Mouse (Mus musculus): ENCODE results near the gene Dctn3. TPM values are rescaled to one million over a fixed set of nuclear protein-coding genes. Genes with fewer than 3 reads are reported as not detected.

The Dctn3 gene
- total RNA-seq, 2 experiments from 2014 or later: 201 to 217 TPM

- DNase-seq (ENCODE audit: low spot score in 2 of 2): peak; percentile 73 to 85
- intact Hi-C loops (cut with DNase I): no loop called here
Observed at GRCm38 (mm10) chr4:41740380-41741157, 17.6 kb upstream of the Dctn3 start.

DNA sequence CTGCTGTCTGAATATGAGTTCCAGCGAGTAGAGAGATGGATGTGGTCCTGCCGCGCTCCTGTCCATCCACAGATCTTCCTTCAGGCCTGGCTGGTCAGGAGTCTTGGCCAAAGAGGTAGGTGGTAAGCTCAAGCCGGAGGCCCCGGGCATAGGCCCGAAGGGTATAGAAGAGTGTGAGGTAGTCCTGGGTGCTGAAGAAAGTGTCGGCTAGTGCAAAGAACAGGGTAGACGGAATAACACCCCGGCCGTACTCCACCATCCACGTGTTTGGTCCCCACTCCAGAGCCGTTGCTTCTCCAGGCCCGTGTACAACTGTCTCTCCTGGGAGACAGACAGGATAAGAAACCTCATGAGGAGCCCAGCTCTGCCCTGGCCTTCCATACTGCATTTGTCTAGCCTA is 16.3 kb upstream of the Dctn3 start:
- intact Hi-C loops (cut with DNase I): no loop called here
- no peak for DNase-seq (ENCODE audit: low spot score in 2 of 2)

- DNase-seq (ENCODE audit: low spot score in 2 of 2): no peak
- intact Hi-C loops (cut with DNase I): no loop called here
Observed at GRCm38 (mm10) chr4:41738256-41738603, 15.3 kb upstream of the Dctn3 start.

GRCm38 (mm10) chr4:41737602-41738255 is 14.8 kb upstream of the Dctn3 start:
- peak; percentile 83 to 89 for DNase-seq (ENCODE audit: low spot score in 2 of 2)
- intact Hi-C loops (cut with DNase I): loop anchor here (2.0 kb wide), 1 partner anchor 23 kb away; no protein-coding TSS in a partner anchor

- no peak for DNase-seq (ENCODE audit: low spot score in 2 of 2)
- intact Hi-C loops (cut with DNase I): no loop called here
Observed at GRCm38 (mm10) chr4:41731052-41731765, 8.2 kb upstream of the Dctn3 start, which contains the start of gene Arid3c. Gene Arid3c (minus strand): TSS chr4:41731142.

GRCm38 (mm10) chr4:41726826-41727621 is 4.1 kb upstream of the Dctn3 start:
- intact Hi-C loops (cut with DNase I): no loop called here
- no peak for DNase-seq (ENCODE audit: low spot score in 2 of 2)

- no peak for DNase-seq (ENCODE audit: low spot score in 2 of 2)
- intact Hi-C loops (cut with DNase I): no loop called here
Observed at GRCm38 (mm10) chr4:41716834-41717233, 6.1 kb downstream of the Dctn3 start.

GRCm38 (mm10) chr4:41715596-41715995 is 7.4 kb downstream of the Dctn3 start:
- peak; percentile 71 to 84 for DNase-seq (ENCODE audit: low spot score in 2 of 2)
- intact Hi-C loops (cut with DNase I): loop anchor here (2.0 kb wide), 1 partner anchor 21 kb away; no protein-coding TSS in a partner anchor

GRCm38 (mm10) chr4:41715082-41715481 is 7.9 kb downstream of the Dctn3 start:
- DNase-seq (ENCODE audit: low spot score in 2 of 2): no peak
- intact Hi-C loops (cut with DNase I): loop anchor here (2.0 kb wide), 1 partner anchor 22 kb away; no protein-coding TSS in a partner anchor

GRCm38 (mm10) chr4:41714276-41714675 is 8.7 kb downstream of the Dctn3 start:
- DNase-seq (ENCODE audit: low spot score in 2 of 2): peak; percentile 83 to 90
- intact Hi-C loops (cut with DNase I): loop anchor here (2.0 kb wide), 1 partner anchor 23 kb away; no protein-coding TSS in a partner anchor

- peak; percentile 73 to 78 for DNase-seq (ENCODE audit: low spot score in 2 of 2)
- intact Hi-C loops (cut with DNase I): loop anchor here (2.0 kb wide), 1 partner anchor 23 kb away; no protein-coding TSS in a partner anchor
Observed at GRCm38 (mm10) chr4:41713197-41714067, 9.5 kb downstream of the Dctn3 start, which contains the start of gene Rpp25l. Gene Rpp25l (minus strand): TSS chr4:41713534.

GRCm38 (mm10) chr4:41712421-41713196 is 10.4 kb downstream of the Dctn3 start:
- DNase-seq (ENCODE audit: low spot score in 2 of 2): no peak
- intact Hi-C loops (cut with DNase I): no loop called here

DNA sequence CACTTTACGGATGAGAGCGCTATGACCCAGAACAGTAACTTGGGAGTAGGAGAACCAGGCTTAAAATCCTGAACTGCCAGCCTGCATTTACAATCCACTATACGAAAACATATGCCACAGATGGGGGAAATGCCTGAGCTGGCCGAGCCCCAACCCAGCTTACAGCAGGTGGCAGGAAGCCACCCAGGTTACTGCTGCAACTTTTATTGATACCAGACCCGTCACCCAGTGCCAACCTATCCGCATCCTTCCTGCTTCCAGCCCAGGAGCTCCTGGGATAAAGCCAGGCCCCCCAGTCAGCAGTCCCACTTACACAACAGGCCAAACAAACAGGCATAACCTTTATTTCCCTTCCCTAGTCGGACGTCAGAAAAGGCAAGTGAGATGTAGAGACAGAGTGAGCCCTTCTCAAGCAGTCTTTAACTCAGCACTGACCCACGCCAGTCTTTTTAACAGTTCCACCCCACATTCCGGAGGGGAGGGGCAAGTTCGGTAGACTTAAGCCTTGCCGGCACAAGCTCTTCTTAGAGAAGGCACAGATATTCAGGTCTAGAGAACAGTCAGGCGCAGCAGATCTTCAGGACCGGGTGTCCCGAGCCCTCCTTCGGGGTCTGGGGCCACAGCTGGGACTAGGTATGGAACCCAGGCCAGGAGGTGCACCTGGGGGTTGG is 11.1 kb downstream of the Dctn3 start:
- DNase-seq (ENCODE audit: low spot score in 2 of 2): no peak
- intact Hi-C loops (cut with DNase I): no loop called here

DNA sequence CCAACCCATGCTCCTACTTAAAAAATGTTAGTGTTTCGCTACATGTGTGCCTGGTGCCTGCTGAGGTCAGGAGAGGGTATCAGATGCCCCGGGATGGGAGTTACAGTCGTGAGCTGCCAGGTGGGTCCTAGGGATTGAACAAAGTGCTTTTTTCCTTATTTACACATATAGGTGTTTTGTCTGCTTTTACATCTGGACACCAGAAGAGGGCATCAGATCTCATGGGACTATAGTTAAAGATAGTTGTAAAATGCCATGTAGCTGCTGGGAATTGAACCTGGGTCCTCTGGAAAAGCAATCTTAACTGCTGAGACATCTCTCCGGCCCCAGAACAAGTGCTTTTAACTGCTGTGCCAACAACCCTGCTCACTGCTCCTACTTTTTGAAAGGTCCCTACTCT is 12.7 kb downstream of the Dctn3 start:
- intact Hi-C loops (cut with DNase I): no loop called here
- DNase-seq (ENCODE audit: low spot score in 2 of 2): no peak

DNA sequence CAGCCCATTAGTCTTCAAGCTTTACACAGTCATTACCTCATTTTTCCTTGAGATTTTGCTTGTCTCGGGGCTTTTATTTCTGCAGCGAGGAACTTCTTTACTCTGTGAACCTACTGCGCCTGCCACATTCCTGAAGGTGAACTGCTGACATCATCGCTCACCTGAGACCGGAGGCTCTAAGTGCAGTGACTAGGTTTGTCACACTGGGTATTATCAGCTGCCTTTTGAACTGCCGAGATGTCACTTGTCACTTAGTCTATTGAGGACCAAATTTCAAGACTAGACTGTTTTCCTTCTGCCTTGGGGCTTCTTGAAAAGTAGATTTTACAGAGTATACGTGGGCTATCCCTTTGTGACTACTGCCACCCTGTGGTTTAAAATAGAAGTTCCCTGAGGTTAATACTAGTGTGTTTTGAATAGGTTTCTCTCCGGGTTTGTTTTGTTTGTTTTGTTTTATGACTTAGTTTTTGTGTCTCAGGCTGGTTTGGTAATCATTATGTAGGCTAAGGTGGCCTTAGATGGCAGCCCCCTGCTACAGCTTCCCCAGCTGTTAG is 14.7 kb downstream of the Dctn3 start:
- intact Hi-C loops (cut with DNase I): loop anchor here (2.0 to 5.0 kb wide), 2 partner anchors 91 to 239 kb away; no protein-coding TSS in a partner anchor
- DNase-seq (ENCODE audit: low spot score in 2 of 2): peak; percentile 76 to 86

DNA sequence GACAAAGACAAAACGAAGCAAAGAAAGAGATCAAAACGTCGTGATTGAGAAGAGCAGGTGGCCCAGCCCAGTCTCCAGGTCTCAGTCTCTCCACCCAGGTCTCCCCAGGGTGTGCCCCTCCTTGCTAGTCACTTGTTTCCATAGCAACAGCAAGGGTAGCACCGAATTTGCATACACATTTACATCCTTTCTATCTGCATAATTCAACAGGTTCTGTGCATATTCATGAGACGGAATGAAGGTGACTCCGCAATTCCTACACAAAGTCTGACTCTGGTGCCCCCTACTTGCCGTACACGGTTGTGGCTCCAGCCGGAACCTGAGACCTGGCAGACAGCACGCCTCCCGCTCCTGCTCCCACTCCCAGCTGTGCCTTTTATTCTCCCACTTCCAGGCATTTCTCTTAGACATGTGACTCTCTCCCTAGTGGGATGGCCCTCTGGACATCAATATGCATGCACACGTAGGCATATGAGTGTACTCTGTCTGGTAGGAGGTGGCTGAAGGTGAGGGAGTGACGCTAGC is 15.9 kb downstream of the Dctn3 start:
- peak; percentile 77 to 95 for DNase-seq (ENCODE audit: low spot score in 2 of 2)
- intact Hi-C loops (cut with DNase I): loop anchor here (5.0 kb wide), 1 partner anchor 90 kb away; no protein-coding TSS in a partner anchor
